ENCODE assay signal across 8 mouse cellular contexts in genomic region chr13:56575701-56576321, GRCm38 (mm10). TPM values are rescaled to one million over a fixed set of nuclear protein-coding genes. Genes with fewer than 3 reads are reported as not detected.
DNase-seq lines count a peak whose midpoint lies in the region; ATAC-seq lines count a peak whose summit lies in the region.

No protein-coding gene starts in this region.

- no peak overlapping the region for H3K4me2 ChIP-seq in forebrain, embryonic 11.5 days (ENCODE audit: low read depth, low read length, severe bottlenecking)
- H3K4me2 ChIP-seq in forebrain, embryonic 12.5 days, result no peak overlapping the region
- no peak overlapping the region for H3K4me2 ChIP-seq in intestine, embryonic 15.5 days (replicated peaks)
- H3K4me2 ChIP-seq in stomach, embryonic 14.5 days (replicated peaks; ENCODE audit: low read depth, low read length), result no peak overlapping the region

- H3K4me3 ChIP-seq in forebrain, embryonic 11.5 days (ENCODE audit: low read depth, low read length), result no peak overlapping the region
- no peak overlapping the region for H3K4me3 ChIP-seq in forebrain, embryonic 12.5 days (replicated peaks)
- H3K4me3 ChIP-seq in intestine, embryonic 15.5 days (replicated peaks), result no peak overlapping the region
- H3K4me3 ChIP-seq in stomach, embryonic 14.5 days (ENCODE audit: low read depth, low read length), result no peak overlapping the region

- 69% methylated on average over 12 of the region's 12 CpGs for WGBS in forebrain, embryonic 11.5 days
- WGBS in forebrain, embryonic 12.5 days, result 70% methylated on average over 12 of the region's 12 CpGs
- 25% methylated on average over 12 of the region's 12 CpGs for WGBS in intestine, embryonic 15.5 days
- 27% methylated on average over 12 of the region's 12 CpGs for WGBS in stomach, embryonic 14.5 days

- peak; percentile 80 for DNase-seq in forebrain, embryonic 11.5 days (ENCODE audit: low spot score)
- DNase-seq in c-Kit-positive CD71-positive TER-119-positive erythroid progenitor cells, embryonic 14.5 days (ENCODE audit: low spot score), result peak; percentile 26
- DNase-seq in frontal cortex, postnatal 36 days (ENCODE audit: low spot score in 2 of 2), result peak; percentile 50 to 75
- peak; percentile 51 to 65 for DNase-seq in left cerebral cortex, postnatal 25 days (ENCODE audit: low spot score in 2 of 2)
- DNase-seq in naive thymus-derived CD4-positive, alpha-beta T cell, adult 2 months (ENCODE audit: low read depth), result peak; percentile 65

- no peaks in the 10 kb centered on the region for H3K9me3 ChIP-seq in forebrain, embryonic 11.5 days (ENCODE audit: control insufficient read depth, low read length)
- H3K9me3 ChIP-seq in forebrain, embryonic 12.5 days, result no peaks in the 10 kb centered on the region
- no peaks in the 10 kb centered on the region for H3K9me3 ChIP-seq in intestine, embryonic 15.5 days
- H3K9me3 ChIP-seq in stomach, embryonic 14.5 days (ENCODE audit: control insufficient read depth, low read depth, low read length), result no peaks in the 10 kb centered on the region

- no peaks in the 10 kb centered on the region for H3K36me3 ChIP-seq in forebrain, embryonic 11.5 days (ENCODE audit: control insufficient read depth, insufficient read depth, low read length)
- no peaks in the 10 kb centered on the region for H3K36me3 ChIP-seq in forebrain, embryonic 12.5 days (replicated peaks)
- H3K36me3 ChIP-seq in intestine, embryonic 15.5 days, result no peaks in the 10 kb centered on the region
- no peaks in the 10 kb centered on the region for H3K36me3 ChIP-seq in stomach, embryonic 14.5 days (ENCODE audit: control insufficient read depth, insufficient read depth, low read length)

- no peak for ATAC-seq in forebrain, embryonic 11.5 days (replicated peaks; ENCODE audit: low FRiP score)
- ATAC-seq in forebrain, embryonic 12.5 days (ENCODE audit: low FRiP score), result no peak
- ATAC-seq in intestine, embryonic 15.5 days, result peak; percentile 74
- peak; percentile 76; the same call in 1 of the 2 replicates for ATAC-seq in stomach, embryonic 14.5 days (ENCODE audit: insufficient number of reproducible peaks, insufficient read depth, low FRiP score, low read depth)

- H3K4me1 ChIP-seq in forebrain, embryonic 11.5 days (replicated peaks; ENCODE audit: control insufficient read depth, insufficient read depth, low read length), result no peaks in the 10 kb centered on the region
- peaks cover 6% of the 10 kb centered on the region for H3K4me1 ChIP-seq in forebrain, embryonic 12.5 days
- peaks cover 26% of the 10 kb centered on the region for H3K4me1 ChIP-seq in intestine, embryonic 15.5 days (replicated peaks)
- H3K4me1 ChIP-seq in stomach, embryonic 14.5 days (ENCODE audit: control insufficient read depth, insufficient read depth, low read length), result peaks cover 16% of the 10 kb centered on the region; the same call in 1 of the 2 replicates

- no peak overlapping the region for H3K27ac ChIP-seq in forebrain, embryonic 11.5 days (ENCODE audit: low read depth, low read length)
- H3K27ac ChIP-seq in forebrain, embryonic 12.5 days, result no peak overlapping the region
- H3K27ac ChIP-seq in intestine, embryonic 15.5 days, result peak overlapping the region; percentile 86
- peak overlapping the region; percentile 93 for H3K27ac ChIP-seq in stomach, embryonic 14.5 days (ENCODE audit: low read length)

- H3K27me3 ChIP-seq in forebrain, embryonic 11.5 days (ENCODE audit: control insufficient read depth, insufficient read depth, low read length), result no peaks in the 10 kb centered on the region
- H3K27me3 ChIP-seq in forebrain, embryonic 12.5 days, result no peaks in the 10 kb centered on the region
- no peaks in the 10 kb centered on the region for H3K27me3 ChIP-seq in intestine, embryonic 15.5 days (replicated peaks)
- no peaks in the 10 kb centered on the region for H3K27me3 ChIP-seq in stomach, embryonic 14.5 days (ENCODE audit: control insufficient read depth, insufficient read depth, low read length)

- H3K9ac ChIP-seq in forebrain, embryonic 11.5 days (ENCODE audit: low read length), result no peak overlapping the region
- H3K9ac ChIP-seq in forebrain, embryonic 12.5 days, result no peak overlapping the region
- no peak overlapping the region for H3K9ac ChIP-seq in intestine, embryonic 15.5 days
- no peak overlapping the region for H3K9ac ChIP-seq in stomach, embryonic 14.5 days (replicated peaks; ENCODE audit: low read depth, low read length)

- intact Hi-C loops in left cerebral cortex, postnatal 25 days (cut with DNase I), result loop anchor here (5.0 kb wide), 2 partner anchors 66 to 81 kb away; no protein-coding TSS in a partner anchor

RNA-seq across cellular contexts. Expression of gene Lect2, which starts 27.5 kb away (rescaled TPM):
- not detected in 2 replicates for polyA plus RNA-seq in forebrain, embryonic 11.5 days (2014; fragmentation: Nextera tagmentation; extraction: Ambion mirVana)
- not detected in 2 replicates for polyA plus RNA-seq in forebrain, embryonic 12.5 days (2016; fragmentation: Nextera tagmentation; extraction: Ambion mirVana)
- 12.4 and 13.2 TPM in 2 replicates for polyA plus RNA-seq in intestine, embryonic 15.5 days (2015; fragmentation: Nextera tagmentation; extraction: Ambion mirVana)
- total RNA-seq in left cerebral cortex, postnatal 25 days (2021), result not detected
- polyA plus RNA-seq in stomach, embryonic 14.5 days (2014; fragmentation: Nextera tagmentation; extraction: Ambion mirVana), result not detected in 2 replicates

RNA-seq across cellular contexts. Expression of gene Tgfbi, which starts 33.5 kb away (rescaled TPM):
- 26.1 and 26.2 TPM in 2 replicates for polyA plus RNA-seq in forebrain, embryonic 11.5 days (2014; fragmentation: Nextera tagmentation; extraction: Ambion mirVana)
- polyA plus RNA-seq in forebrain, embryonic 12.5 days (2016; fragmentation: Nextera tagmentation; extraction: Ambion mirVana), result 21.4 and 24.0 TPM in 2 replicates
- polyA plus RNA-seq in intestine, embryonic 15.5 days (2015; fragmentation: Nextera tagmentation; extraction: Ambion mirVana), result 120 and 123 TPM in 2 replicates
- 1 to 10 TPM; 3.8 to 4.1 TPM for total RNA-seq in left cerebral cortex, postnatal 25 days (2021)
- 123 and 134 TPM in 2 replicates for polyA plus RNA-seq in stomach, embryonic 14.5 days (2014; fragmentation: Nextera tagmentation; extraction: Ambion mirVana)

RNA-seq across cellular contexts. Expression of gene Fbxl21, which starts 53.5 kb away (rescaled TPM):
- 1.7 and 2.2 TPM in 2 replicates for polyA plus RNA-seq in forebrain, embryonic 11.5 days (2014; fragmentation: Nextera tagmentation; extraction: Ambion mirVana)
- polyA plus RNA-seq in forebrain, embryonic 12.5 days (2016; fragmentation: Nextera tagmentation; extraction: Ambion mirVana), result 2.0 and 2.4 TPM in 2 replicates
- polyA plus RNA-seq in intestine, embryonic 15.5 days (2015; fragmentation: Nextera tagmentation; extraction: Ambion mirVana), result 1.2 and 2.1 TPM in 2 replicates
- 1 to 10 TPM; 4.0 to 7.3 TPM for total RNA-seq in left cerebral cortex, postnatal 25 days (2021)
- 2.5 and 3.2 TPM in 2 replicates for polyA plus RNA-seq in stomach, embryonic 14.5 days (2014; fragmentation: Nextera tagmentation; extraction: Ambion mirVana)

Comparison
In these comparisons a context has a peak if more than half of its experiments do, and no peak if none do; other contexts are left out.
1. ATAC-seq: peak in intestine, embryonic 15.5 days (single experiment) and stomach, embryonic 14.5 days (single experiment); none in forebrain, embryonic 11.5 days (single experiment) and forebrain, embryonic 12.5 days (single experiment).
2. DNase-seq: peak in every context shown above with its lines; median percentile 80 in forebrain, embryonic 11.5 days; 65 in naive thymus-derived CD4-positive, alpha-beta T cell, adult 2 months; 62 in frontal cortex, postnatal 36 days; 58 in left cerebral cortex, postnatal 25 days; 26 in c-Kit-positive CD71-positive TER-119-positive erythroid progenitor cells, embryonic 14.5 days.
3. H3K27ac ChIP-seq: peak in intestine, embryonic 15.5 days (single experiment) and stomach, embryonic 14.5 days (single experiment); none in forebrain, embryonic 11.5 days (single experiment) and forebrain, embryonic 12.5 days (single experiment).
4. RNA of gene Lect2, which starts 27.5 kb away (polyA plus RNA-seq): 12.4 to 13.2 TPM in intestine, embryonic 15.5 days; not detected in stomach, embryonic 14.5 days, not detected in forebrain, embryonic 11.5 days and not detected in forebrain, embryonic 12.5 days; every median in the first group is over 10 times any median in the second.